Mouse (Mus musculus): ENCODE data around the gene Ppy. TPM values are rescaled to one million over a fixed set of nuclear protein-coding genes. Genes with fewer than 3 reads are reported as not detected.
A peak's percentile ranks its signal among the peaks of the same experiment; 100 is the strongest.

The Ppy gene
- polyA plus RNA-seq, 1 experiment from 2014 or later: not detected

- Histone ChIP-seq H3K27ac (replicated peaks) (0 out of 2 replicates have a peak overlapping the region, but pooled peaks have one; percentile 26), H3K4me2 (peak overlapping the region; percentile 90), H3K9ac (peak overlapping the region; percentile 53), H3K4me1 (replicated peaks) (peaks cover 10% of the 10 kb centered on the region), H3K27me3 (peaks cover 10% of the 10 kb centered on the region; the same call in 1 of the 2 replicates), H3K36me3 (peaks cover 38% of the 10 kb centered on the region), H3K4me3 (peak overlapping the region; percentile 43), H3K9me3 (no peaks in the 10 kb centered on the region)
- peak; percentile 70 for ATAC-seq (ENCODE audit: low FRiP score, low read depth)
- WGBS: 2% methylated on average over 23 of the region's 23 CpGs
Observed at GRCm38 (mm10) chr11:102061236-102061940, 39.7 kb downstream of the Ppy start.

- Histone ChIP-seq H3K27ac (replicated peaks) (no peak overlapping the region), H3K27me3 (no peaks in the 10 kb centered on the region), H3K9me3 (no peaks in the 10 kb centered on the region), H3K36me3 (0 out of 2 replicates have a peak, but pooled peaks cover 3% of the 10 kb centered on the region), H3K9ac (no peak overlapping the region), H3K4me2 (no peak overlapping the region), H3K4me1 (replicated peaks) (no peaks in the 10 kb centered on the region), H3K4me3 (no peak overlapping the region)
- WGBS: 21% methylated on average over 9 of the region's 9 CpGs
- ATAC-seq (ENCODE audit: low FRiP score, low read depth): no peak
Observed at GRCm38 (mm10) chr11:102053847-102054246, 47.3 kb downstream of the Ppy start.

GRCm38 (mm10) chr11:102053183-102053582 lies 47.9 kb downstream of the Ppy start:
- Histone ChIP-seq H3K27me3 (no peaks in the 10 kb centered on the region), H3K4me3 (no peak overlapping the region), H3K4me2 (no peak overlapping the region), H3K9ac (no peak overlapping the region), H3K27ac (replicated peaks) (no peak overlapping the region), H3K4me1 (replicated peaks) (no peaks in the 10 kb centered on the region), H3K9me3 (no peaks in the 10 kb centered on the region), H3K36me3 (no peaks in the 10 kb centered on the region)
- 79% methylated on average over 7 of the region's 7 CpGs for WGBS
- ATAC-seq (ENCODE audit: low FRiP score, low read depth): no peak

- 83% methylated on average over 12 of the region's 12 CpGs for WGBS
- Histone ChIP-seq H3K9me3 (no peaks in the 10 kb centered on the region), H3K27ac (replicated peaks) (no peak overlapping the region), H3K36me3 (no peaks in the 10 kb centered on the region), H3K9ac (no peak overlapping the region), H3K27me3 (no peaks in the 10 kb centered on the region), H3K4me1 (replicated peaks) (no peaks in the 10 kb centered on the region), H3K4me2 (no peak overlapping the region), H3K4me3 (no peak overlapping the region)
- no peak for ATAC-seq (ENCODE audit: low FRiP score, low read depth)
Observed at GRCm38 (mm10) chr11:102052697-102053096, 48.4 kb downstream of the Ppy start.

- no peak overlapping the region for H3K27ac ChIP-seq (replicated peaks)
- H3K4me3 ChIP-seq: no peak overlapping the region
- no peak overlapping the region for H3K9ac ChIP-seq
- no peak overlapping the region for H3K4me2 ChIP-seq
- WGBS: 53% methylated on average over 4 of the region's 4 CpGs
- no peaks in the 10 kb centered on the region for H3K9me3 ChIP-seq
- no peaks in the 10 kb centered on the region for H3K36me3 ChIP-seq
- H3K4me1 ChIP-seq (replicated peaks): no peaks in the 10 kb centered on the region
- no peaks in the 10 kb centered on the region for H3K27me3 ChIP-seq
- no peak for ATAC-seq (ENCODE audit: low FRiP score, low read depth)
Observed at GRCm38 (mm10) chr11:102051954-102052353, 49.2 kb downstream of the Ppy start.

GRCm38 (mm10) chr11:102051541-102051940 lies 49.6 kb downstream of the Ppy start:
- Histone ChIP-seq H3K27me3 (no peaks in the 10 kb centered on the region), H3K9me3 (no peaks in the 10 kb centered on the region), H3K36me3 (no peaks in the 10 kb centered on the region), H3K4me1 (replicated peaks) (no peaks in the 10 kb centered on the region), H3K4me2 (no peak overlapping the region), H3K27ac (replicated peaks) (no peak overlapping the region), H3K9ac (no peak overlapping the region), H3K4me3 (no peak overlapping the region)
- 82% methylated on average over 4 of the region's 4 CpGs for WGBS
- ATAC-seq (ENCODE audit: low FRiP score, low read depth): no peak

Other genes starting within 250 kb of the Ppy start
- 0.50 and 0.51 TPM in 2 replicates for gene Meox1, start 206.9 kb downstream of the Ppy start, polyA plus RNA-seq (2015; fragmentation: Nextera tagmentation; extraction: Ambion mirVana)
- 0.06 and 0.09 TPM in 2 replicates for gene Sost, start 134.3 kb downstream of the Ppy start, polyA plus RNA-seq (2015; fragmentation: Nextera tagmentation; extraction: Ambion mirVana)
- gene Cfap97d1, start 117.0 kb downstream of the Ppy start, polyA plus RNA-seq (2015; fragmentation: Nextera tagmentation; extraction: Ambion mirVana): not detected in 2 replicates
- 25.4 and 25.9 TPM in 2 replicates for gene Dusp3, start 114.3 kb downstream of the Ppy start, polyA plus RNA-seq (2015; fragmentation: Nextera tagmentation; extraction: Ambion mirVana)
- 55.9 and 56.2 TPM in 2 replicates for gene Mpp3, start 72.9 kb downstream of the Ppy start, polyA plus RNA-seq (2015; fragmentation: Nextera tagmentation; extraction: Ambion mirVana)
- gene Cd300lg, start 59.8 kb downstream of the Ppy start, polyA plus RNA-seq (2015; fragmentation: Nextera tagmentation; extraction: Ambion mirVana): 0.30 and 0.43 TPM in 2 replicates
- 30.5 and 34.6 TPM in 2 replicates for gene Mpp2, start 12.8 kb downstream of the Ppy start, polyA plus RNA-seq (2015; fragmentation: Nextera tagmentation; extraction: Ambion mirVana)
- 3.7 and 5.2 TPM in 2 replicates for gene Pyy, start 6.5 kb upstream of the Ppy start, polyA plus RNA-seq (2015; fragmentation: Nextera tagmentation; extraction: Ambion mirVana)
- gene Nags, start 44.2 kb upstream of the Ppy start, polyA plus RNA-seq (2015; fragmentation: Nextera tagmentation; extraction: Ambion mirVana): not detected in 2 replicates
- gene Tmem101, start 55.1 kb upstream of the Ppy start, polyA plus RNA-seq (2015; fragmentation: Nextera tagmentation; extraction: Ambion mirVana): 41.8 and 44.1 TPM in 2 replicates
- gene Lsm12, start 84.0 kb upstream of the Ppy start, polyA plus RNA-seq (2015; fragmentation: Nextera tagmentation; extraction: Ambion mirVana): 102 and 121 TPM in 2 replicates
- 40.4 and 41.2 TPM in 2 replicates for gene G6pc3, start 88.3 kb upstream of the Ppy start, polyA plus RNA-seq (2015; fragmentation: Nextera tagmentation; extraction: Ambion mirVana)
- 82.7 and 84.9 TPM in 2 replicates for gene Hdac5, start 128.8 kb upstream of the Ppy start, polyA plus RNA-seq (2015; fragmentation: Nextera tagmentation; extraction: Ambion mirVana)
- gene BC030867, start 147.6 kb upstream of the Ppy start, polyA plus RNA-seq (2015; fragmentation: Nextera tagmentation; extraction: Ambion mirVana): 3.3 and 3.4 TPM in 2 replicates
- gene Asb16, start 167.4 kb upstream of the Ppy start, polyA plus RNA-seq (2015; fragmentation: Nextera tagmentation; extraction: Ambion mirVana): 0.10 and 0.13 TPM in 2 replicates
- gene Tmub2, start 183.6 kb upstream of the Ppy start, polyA plus RNA-seq (2015; fragmentation: Nextera tagmentation; extraction: Ambion mirVana): 80.4 and 83.3 TPM in 2 replicates
- gene Atxn7l3, start 195.3 kb upstream of the Ppy start, polyA plus RNA-seq (2015; fragmentation: Nextera tagmentation; extraction: Ambion mirVana): 30.2 and 31.4 TPM in 2 replicates
- 77.7 and 85.0 TPM in 2 replicates for gene Ubtf, start 218.4 kb upstream of the Ppy start, polyA plus RNA-seq (2015; fragmentation: Nextera tagmentation; extraction: Ambion mirVana)

Measured in hindbrain, embryonic 15.5 days (tissue).